Mouse (Mus musculus): ENCODE data around the gene Ctnna3. TPM values are rescaled to one million over a fixed set of nuclear protein-coding genes. Genes with fewer than 3 reads are reported as not detected.

Gene Ctnna3
- polyA plus RNA-seq, 1 experiment from 2014 or later: 1.2 TPM

- no peak overlapping the region for H3K4me3 ChIP-seq (replicated peaks; ENCODE audit: low read length)
- H3K36me3 ChIP-seq (ENCODE audit: control insufficient read depth, insufficient read depth, low read length): no peaks in the 10 kb centered on the region
- no peaks in the 10 kb centered on the region for H3K27me3 ChIP-seq (ENCODE audit: control insufficient read depth, insufficient read depth, low read length)
- no peaks in the 10 kb centered on the region for H3K9me3 ChIP-seq (replicated peaks; ENCODE audit: control insufficient read depth, low read length)
- no peak for ATAC-seq (ENCODE audit: insufficient read depth, low FRiP score)
- 58% methylated on average over 5 of the region's 5 CpGs for WGBS
- H3K4me1 ChIP-seq (ENCODE audit: control insufficient read depth, insufficient read depth, low read length): no peaks in the 10 kb centered on the region
- H3K27ac ChIP-seq (ENCODE audit: low read length): no peak overlapping the region
- no peak overlapping the region for H3K9ac ChIP-seq (ENCODE audit: low read length)
- no peak overlapping the region for H3K4me2 ChIP-seq (ENCODE audit: low read depth, low read length)
These were observed 1053.4 kb downstream of the Ctnna3 start for GRCm38 (mm10) chr10:64483281-64483680.

- H3K4me2 ChIP-seq (ENCODE audit: low read depth, low read length): no peak overlapping the region
- H3K4me1 ChIP-seq (ENCODE audit: control insufficient read depth, insufficient read depth, low read length): no peaks in the 10 kb centered on the region
These were observed 1059.6 kb downstream of the Ctnna3 start for GRCm38 (mm10) chr10:64489471-64489870.

GRCm38 (mm10) chr10:64543647-64544046, 1113.7 kb downstream of the Ctnna3 start:
- Histone ChIP-seq H3K4me3 (replicated peaks; ENCODE audit: low read length) (no peak overlapping the region), H3K27me3 (ENCODE audit: control insufficient read depth, insufficient read depth, low read length) (no peaks in the 10 kb centered on the region), H3K4me1 (ENCODE audit: control insufficient read depth, insufficient read depth, low read length) (no peaks in the 10 kb centered on the region), H3K36me3 (ENCODE audit: control insufficient read depth, insufficient read depth, low read length) (no peaks in the 10 kb centered on the region), H3K4me2 (ENCODE audit: low read depth, low read length) (no peak overlapping the region), H3K9ac (ENCODE audit: low read length) (no peak overlapping the region), H3K27ac (ENCODE audit: low read length) (no peak overlapping the region), H3K9me3 (replicated peaks; ENCODE audit: control insufficient read depth, low read length) (no peaks in the 10 kb centered on the region)
- 80% methylated on average over 3 of the region's 3 CpGs for WGBS
- ATAC-seq (ENCODE audit: insufficient read depth, low FRiP score): no peak

More at GRCm38 (mm10) chr10:64489471-64489870, 1059.6 kb downstream of the Ctnna3 start:
- ATAC-seq (ENCODE audit: insufficient read depth, low FRiP score): no peak
- no peaks in the 10 kb centered on the region for H3K36me3 ChIP-seq (ENCODE audit: control insufficient read depth, insufficient read depth, low read length)
- H3K27ac ChIP-seq (ENCODE audit: low read length): no peak overlapping the region
- H3K9ac ChIP-seq (ENCODE audit: low read length): no peak overlapping the region
- no peak overlapping the region for H3K4me3 ChIP-seq (replicated peaks; ENCODE audit: low read length)
- no peaks in the 10 kb centered on the region for H3K27me3 ChIP-seq (ENCODE audit: control insufficient read depth, insufficient read depth, low read length)
- no peaks in the 10 kb centered on the region for H3K9me3 ChIP-seq (replicated peaks; ENCODE audit: control insufficient read depth, low read length)

GRCm38 (mm10) chr10:64544389-64544788, 1114.5 kb downstream of the Ctnna3 start:
- Histone ChIP-seq H3K27me3 (ENCODE audit: control insufficient read depth, insufficient read depth, low read length) (no peaks in the 10 kb centered on the region), H3K9me3 (replicated peaks; ENCODE audit: control insufficient read depth, low read length) (no peaks in the 10 kb centered on the region), H3K4me3 (replicated peaks; ENCODE audit: low read length) (no peak overlapping the region), H3K4me2 (ENCODE audit: low read depth, low read length) (no peak overlapping the region), H3K4me1 (ENCODE audit: control insufficient read depth, insufficient read depth, low read length) (no peaks in the 10 kb centered on the region), H3K27ac (ENCODE audit: low read length) (no peak overlapping the region), H3K9ac (ENCODE audit: low read length) (no peak overlapping the region), H3K36me3 (ENCODE audit: control insufficient read depth, insufficient read depth, low read length) (no peaks in the 10 kb centered on the region)
- 63% methylated on average over 2 of the region's 2 CpGs for WGBS
- no peak for ATAC-seq (ENCODE audit: insufficient read depth, low FRiP score)

- Histone ChIP-seq H3K9ac (ENCODE audit: low read length) (no peak overlapping the region), H3K27me3 (ENCODE audit: control insufficient read depth, insufficient read depth, low read length) (no peaks in the 10 kb centered on the region), H3K4me3 (replicated peaks; ENCODE audit: low read length) (no peak overlapping the region), H3K27ac (ENCODE audit: low read length) (no peak overlapping the region), H3K36me3 (ENCODE audit: control insufficient read depth, insufficient read depth, low read length) (no peaks in the 10 kb centered on the region), H3K4me1 (ENCODE audit: control insufficient read depth, insufficient read depth, low read length) (no peaks in the 10 kb centered on the region), H3K9me3 (replicated peaks; ENCODE audit: control insufficient read depth, low read length) (no peaks in the 10 kb centered on the region), H3K4me2 (ENCODE audit: low read depth, low read length) (no peak overlapping the region)
- 76% methylated on average over 3 of the region's 3 CpGs for WGBS
- no peak for ATAC-seq (ENCODE audit: insufficient read depth, low FRiP score)
These were observed 1141.4 kb downstream of the Ctnna3 start for GRCm38 (mm10) chr10:64571311-64571710.

GRCm38 (mm10) chr10:64588116-64588515, 1158.2 kb downstream of the Ctnna3 start:
- no peaks in the 10 kb centered on the region for H3K4me1 ChIP-seq (ENCODE audit: control insufficient read depth, insufficient read depth, low read length)
- no peaks in the 10 kb centered on the region for H3K9me3 ChIP-seq (replicated peaks; ENCODE audit: control insufficient read depth, low read length)
- no peak for ATAC-seq (ENCODE audit: insufficient read depth, low FRiP score)
- no peak overlapping the region for H3K27ac ChIP-seq (ENCODE audit: low read length)
- H3K9ac ChIP-seq (ENCODE audit: low read length): no peak overlapping the region
- H3K36me3 ChIP-seq (ENCODE audit: control insufficient read depth, insufficient read depth, low read length): no peaks in the 10 kb centered on the region
- 69% methylated on average over 2 of the region's 2 CpGs for WGBS
- H3K4me2 ChIP-seq (ENCODE audit: low read depth, low read length): no peak overlapping the region
- H3K27me3 ChIP-seq (ENCODE audit: control insufficient read depth, insufficient read depth, low read length): no peaks in the 10 kb centered on the region
- H3K4me3 ChIP-seq (replicated peaks; ENCODE audit: low read length): no peak overlapping the region

- WGBS: 48% methylated on average over 5 of the region's 5 CpGs
- Histone ChIP-seq H3K27me3 (ENCODE audit: control insufficient read depth, insufficient read depth, low read length) (no peaks in the 10 kb centered on the region), H3K4me3 (replicated peaks; ENCODE audit: low read length) (no peak overlapping the region), H3K9me3 (replicated peaks; ENCODE audit: control insufficient read depth, low read length) (no peaks in the 10 kb centered on the region), H3K9ac (ENCODE audit: low read length) (no peak overlapping the region), H3K4me1 (ENCODE audit: control insufficient read depth, insufficient read depth, low read length) (no peaks in the 10 kb centered on the region), H3K36me3 (ENCODE audit: control insufficient read depth, insufficient read depth, low read length) (no peaks in the 10 kb centered on the region), H3K4me2 (ENCODE audit: low read depth, low read length) (no peak overlapping the region), H3K27ac (ENCODE audit: low read length) (no peak overlapping the region)
- ATAC-seq (ENCODE audit: insufficient read depth, low FRiP score): no peak
These were observed 1206.9 kb downstream of the Ctnna3 start for GRCm38 (mm10) chr10:64636760-64637159.

- no peak overlapping the region for H3K9ac ChIP-seq (ENCODE audit: low read length)
- no peak overlapping the region for H3K4me2 ChIP-seq (ENCODE audit: low read depth, low read length)
- H3K4me1 ChIP-seq (ENCODE audit: control insufficient read depth, insufficient read depth, low read length): no peaks in the 10 kb centered on the region
- no peaks in the 10 kb centered on the region for H3K9me3 ChIP-seq (replicated peaks; ENCODE audit: control insufficient read depth, low read length)
- no peaks in the 10 kb centered on the region for H3K27me3 ChIP-seq (ENCODE audit: control insufficient read depth, insufficient read depth, low read length)
- ATAC-seq (ENCODE audit: insufficient read depth, low FRiP score): no peak
- no peak overlapping the region for H3K27ac ChIP-seq (ENCODE audit: low read length)
- H3K4me3 ChIP-seq (replicated peaks; ENCODE audit: low read length): no peak overlapping the region
- H3K36me3 ChIP-seq (ENCODE audit: control insufficient read depth, insufficient read depth, low read length): no peaks in the 10 kb centered on the region
These were observed 1209.2 kb downstream of the Ctnna3 start for GRCm38 (mm10) chr10:64639061-64639460.

GRCm38 (mm10) chr10:64641093-64641492, 1211.2 kb downstream of the Ctnna3 start:
- no peak overlapping the region for H3K4me3 ChIP-seq (replicated peaks; ENCODE audit: low read length)
- no peak overlapping the region for H3K4me2 ChIP-seq (ENCODE audit: low read depth, low read length)
- no peaks in the 10 kb centered on the region for H3K27me3 ChIP-seq (ENCODE audit: control insufficient read depth, insufficient read depth, low read length)
- 57% methylated on average over 4 of the region's 4 CpGs for whole genome bisulfite sequencing
- no peak for ATAC-seq (ENCODE audit: insufficient read depth, low FRiP score)
- H3K9ac ChIP-seq (ENCODE audit: low read length): no peak overlapping the region
- no peaks in the 10 kb centered on the region for H3K4me1 ChIP-seq (ENCODE audit: control insufficient read depth, insufficient read depth, low read length)
- H3K9me3 ChIP-seq (replicated peaks; ENCODE audit: control insufficient read depth, low read length): no peaks in the 10 kb centered on the region
- H3K36me3 ChIP-seq (ENCODE audit: control insufficient read depth, insufficient read depth, low read length): no peaks in the 10 kb centered on the region
- no peak overlapping the region for H3K27ac ChIP-seq (ENCODE audit: low read length)

GRCm38 (mm10) chr10:64641576-64641975, 1211.7 kb downstream of the Ctnna3 start:
- ATAC-seq (ENCODE audit: insufficient read depth, low FRiP score): no peak

More at GRCm38 (mm10) chr10:64641576-64641975, 1211.7 kb downstream of the Ctnna3 start:
- WGBS: 37% methylated on average over 8 of the region's 8 CpGs
- Histone ChIP-seq H3K9me3 (replicated peaks; ENCODE audit: control insufficient read depth, low read length) (no peaks in the 10 kb centered on the region), H3K27me3 (ENCODE audit: control insufficient read depth, insufficient read depth, low read length) (no peaks in the 10 kb centered on the region), H3K4me3 (replicated peaks; ENCODE audit: low read length) (no peak overlapping the region), H3K4me2 (ENCODE audit: low read depth, low read length) (no peak overlapping the region), H3K36me3 (ENCODE audit: control insufficient read depth, insufficient read depth, low read length) (no peaks in the 10 kb centered on the region), H3K4me1 (ENCODE audit: control insufficient read depth, insufficient read depth, low read length) (no peaks in the 10 kb centered on the region), H3K27ac (ENCODE audit: low read length) (no peak overlapping the region), H3K9ac (ENCODE audit: low read length) (no peak overlapping the region)

Measured in stomach, embryonic 16.5 days (tissue).